Mouse (Mus musculus) heart, postnatal 0 days (tissue): ENCODE measurements around the gene Olfr213. TPM values are rescaled to one million over a fixed set of nuclear protein-coding genes. Genes with fewer than 3 reads are reported as not detected.
A peak's percentile ranks its signal among the peaks of the same experiment; 100 is the strongest.
"Not testable (repeated sequence)": the region's sequence is repeated elsewhere in the genome, so short reads cannot be mapped to it uniquely, and the experiment has no call there.

Experiments used
- ATAC-seq: fragments of 200-750 bp; cut with Nextera tagmentation; 2 replicates; pipeline ENCODE4 v1.8.0; 2017; ENCODE audit warnings: low read depth, moderate number of reproducible peaks, moderate library complexity; ENCODE audit not compliant: insufficient read depth
- DNase-seq: peaks from one replicate; pipeline ENCODE4 v3.0.0-alpha.2; 2016; ENCODE audit warnings: low spot score
- H3K27ac ChIP-seq: fragments of 300-500 bp; sonication (generic); 2 replicates; pipeline ENCODE4 v1.5.1; 2014; ENCODE audit warnings: low read depth, mild to moderate bottlenecking
- H3K27me3 ChIP-seq: fragments of 300-500 bp; sonication (generic); 2 replicates; pipeline ENCODE4 v1.6.1; 2014; ENCODE audit warnings: low read length, mixed read lengths; ENCODE audit not compliant: control insufficient read depth, insufficient read depth
- H3K36me3 ChIP-seq: fragments of 300-500 bp; sonication (generic); replicated peaks from 2 replicates; pipeline ENCODE4 v1.6.1; 2014; ENCODE audit warnings: low read length, mixed read lengths; ENCODE audit not compliant: control insufficient read depth, insufficient read depth
- H3K4me1 ChIP-seq: fragments of 300-500 bp; sonication (generic); 2 replicates; pipeline ENCODE4 v1.6.1; 2014; ENCODE audit warnings: antibody characterized with exemption; ENCODE audit not compliant: control insufficient read depth, insufficient read depth
- H3K4me2 ChIP-seq: fragments of 300-500 bp; sonication (generic); 2 replicates; pipeline ENCODE4 v1.6.1; 2014; ENCODE audit warnings: low read depth, mild to moderate bottlenecking, low read length, moderate library complexity
- H3K4me3 ChIP-seq: fragments of 300-500 bp; sonication (generic); 2 replicates; pipeline ENCODE4 v1.5.1; 2014; ENCODE audit warnings: low read depth, low read length
- H3K9ac ChIP-seq: fragments of 300-500 bp; sonication (generic); replicated peaks from 2 replicates; pipeline ENCODE4 v1.6.1; 2014; ENCODE audit warnings: low read depth, low read length, mixed read lengths
- H3K9me3 ChIP-seq: fragments of 300-500 bp; sonication (generic); replicated peaks from 2 replicates; pipeline ENCODE4 v1.6.1; 2016; ENCODE audit warnings: low read length; ENCODE audit not compliant: control insufficient read depth
- CTCF ChIP-seq: IDR thresholded peaks from 2 replicates; pipeline ENCODE4 v1.5.1; 2016; ENCODE audit warnings: antibody characterized with exemption, control low read depth, low read depth
- EP300 ChIP-seq: IDR thresholded peaks from 2 replicates; pipeline ENCODE4 v1.6.1; 2016; ENCODE audit warnings: antibody characterized with exemption, low read depth
- WGBS: fragments of 180-500 bp; shearing (Covaris S2); extraction: QIAGEN DNeasy Blood & Tissue Kit; methylation state at CpG from one replicate; pipeline ENCODE4 v1.1.7; 2014; 5-methylcytosine and 5-hydroxymethylcytosine counted together
- polyA plus RNA-seq: library from polyadenylated mRNA; unstranded; fragments of >200 nt; fragmentation: Nextera tagmentation; extraction: Ambion mirVana; gene quantifications from 2 replicates; pipeline ENCODE4 v1.2.1, GENCODE M21; 2015
- total RNA-seq: library from RNA; depleted of rRNA; stranded (reverse); fragments of >200 nt; gene quantifications from 2 replicates; pipeline ENCODE4 v1.2.3, GENCODE M21; 2014; ENCODE audit warnings: low replicate concordance; rRNA removed

The Olfr213 gene
- total and polyA plus RNA-seq, 2 experiments from 2014 or later = not detected

GRCm38 (mm10) chr6:116542500-116542899 lies 4.2 kb downstream of the Olfr213 start:
- Histone ChIP-seq H3K4me1 (no peaks in the 10 kb centered on the region), H3K4me2 (no peak overlapping the region), H3K27ac (no peak overlapping the region), H3K4me3 (no peak overlapping the region), H3K9me3 (no peaks in the 10 kb centered on the region), H3K9ac (no peak overlapping the region), H3K36me3 (no peaks in the 10 kb centered on the region), H3K27me3 (no peaks in the 10 kb centered on the region)
- no peak for ATAC-seq
- TF ChIP-seq EP300 (no peak), CTCF (no peak)
- DNase-seq = no peak
- WGBS = 71% methylated on average over 2 of the region's 2 CpGs

DNA sequence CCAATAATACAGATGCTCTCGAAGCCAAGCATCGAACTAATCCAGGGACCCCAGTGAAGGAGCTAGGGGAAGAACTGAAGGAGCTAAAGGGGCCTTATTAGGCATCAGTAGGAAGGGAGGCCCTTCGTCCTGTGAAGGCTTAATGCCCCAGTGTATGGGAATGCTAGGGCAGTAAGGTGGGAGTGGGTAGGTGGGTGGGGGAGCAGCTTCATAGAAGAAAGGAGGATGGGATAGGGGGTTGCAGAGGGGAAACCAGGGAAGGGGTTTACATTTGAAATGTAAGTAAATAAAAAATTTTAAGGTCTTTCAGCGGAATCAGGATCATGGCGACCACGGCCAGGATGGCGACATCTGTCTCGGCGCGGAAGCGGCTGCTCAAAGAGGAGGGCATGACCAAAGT lies 12.6 kb downstream of the Olfr213 start, which contains the start of gene Gm5580:
Gene Gm5580, plus strand, starts transcription at position 301 of the 400 bp plus-strand sequence.
- not testable (repeated sequence) for ATAC-seq, H3K4me3 ChIP-seq, H3K4me1 ChIP-seq, H3K9me3 ChIP-seq, H3K27ac ChIP-seq, H3K4me2 ChIP-seq, H3K9ac ChIP-seq, H3K36me3 ChIP-seq, H3K27me3 ChIP-seq, DNase-seq
- WGBS = 90% methylated on average over 11 of the region's 11 CpGs

GRCm38 (mm10) chr6:116553935-116554334 lies 15.7 kb downstream of the Olfr213 start, which contains the start of gene Olfr214:
TSS of gene Olfr214 (plus strand) at chr6:116554235.
- H3K27me3 ChIP-seq = no peaks in the 10 kb centered on the region
- H3K4me3 ChIP-seq = no peak within 1 kb of the TSS
- no peak within 1 kb of the TSS for H3K9ac ChIP-seq
- no peaks in the 10 kb centered on the region for H3K9me3 ChIP-seq
- no peak within 1 kb of the TSS for H3K4me2 ChIP-seq
- DNase-seq (no peak), ATAC-seq (no peak)
- H3K4me1 ChIP-seq = no peaks in the 10 kb centered on the region
- no peak within 1 kb of the TSS for H3K27ac ChIP-seq
- H3K36me3 ChIP-seq = no peaks in the 10 kb centered on the region
- WGBS = 50% methylated on average over 1 of the region's 1 CpGs
- TF ChIP-seq EP300 = no peak

DNA sequence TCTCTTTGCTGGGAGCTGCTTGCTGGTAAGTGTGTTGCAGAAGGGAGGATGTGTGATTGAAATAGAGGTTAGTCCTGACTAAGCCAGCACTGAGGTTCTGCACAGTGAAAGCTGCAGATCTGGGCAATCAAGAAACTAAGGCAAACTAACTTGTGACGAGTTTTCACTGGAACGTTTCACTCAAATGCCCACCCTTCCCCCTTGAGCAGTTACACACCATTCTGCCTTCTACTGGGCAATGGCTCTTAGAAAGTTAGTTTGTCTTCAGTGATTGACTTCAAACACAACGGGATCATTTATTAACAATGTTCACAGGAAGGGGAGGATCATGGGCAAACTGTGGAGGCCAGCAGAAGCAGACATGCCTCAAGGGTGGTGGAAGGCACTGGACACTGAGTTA lies 16.7 kb downstream of the Olfr213 start:
- H3K9me3 ChIP-seq = no peaks in the 10 kb centered on the region
- no peaks in the 10 kb centered on the region for H3K4me1 ChIP-seq
- H3K4me3 ChIP-seq = no peak overlapping the region
- H3K4me2 ChIP-seq = no peak overlapping the region
- DNase-seq (no peak), ATAC-seq (no peak)
- no peak for TF ChIP-seq CTCF
- TF ChIP-seq EP300 = no peak
- H3K9ac ChIP-seq = no peak overlapping the region
- H3K27ac ChIP-seq = no peak overlapping the region
- 64% methylated on average over 3 of the region's 3 CpGs for WGBS
- H3K36me3 ChIP-seq = no peaks in the 10 kb centered on the region
- no peaks in the 10 kb centered on the region for H3K27me3 ChIP-seq

DNA sequence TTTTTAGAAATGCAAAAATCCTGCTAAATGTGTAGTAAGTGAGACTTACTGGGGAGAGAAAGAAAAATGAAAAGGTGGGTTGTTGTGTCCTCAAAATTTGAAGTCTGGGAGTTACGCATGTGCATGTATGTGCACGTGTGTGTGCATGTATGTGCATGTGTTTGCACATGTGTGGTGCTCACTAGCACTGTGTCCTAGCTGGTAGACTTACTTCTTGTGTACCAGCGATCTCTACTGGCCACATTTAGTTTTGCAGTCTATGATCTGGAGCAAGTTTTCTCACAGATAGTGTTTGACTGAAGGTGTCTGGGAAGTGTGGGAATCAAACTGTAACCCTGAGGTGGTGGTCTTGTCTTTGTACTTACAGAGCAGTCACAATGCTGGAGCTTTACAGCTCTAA lies 31.6 kb downstream of the Olfr213 start:
- Histone ChIP-seq H3K9ac (no peak overlapping the region), H3K27me3 (no peaks in the 10 kb centered on the region), H3K4me2 (no peak overlapping the region), H3K9me3 (no peaks in the 10 kb centered on the region), H3K4me1 (no peaks in the 10 kb centered on the region), H3K27ac (no peak overlapping the region), H3K36me3 (no peaks in the 10 kb centered on the region), H3K4me3 (no peak overlapping the region)
- no peak for ATAC-seq
- TF ChIP-seq EP300 (no peak), CTCF (peak; percentile 80)
- 26% methylated on average over 3 of the region's 3 CpGs for WGBS
- DNase-seq = peak; percentile 41

- 70% methylated on average over 4 of the region's 4 CpGs for WGBS
Observed at GRCm38 (mm10) chr6:116584095-116584494, 45.8 kb downstream of the Olfr213 start, which contains the start of gene Olfr215. TSS of gene Olfr215 (minus strand) at chr6:116584195.

More at GRCm38 (mm10) chr6:116584095-116584494, 45.8 kb downstream of the Olfr213 start, which contains the start of gene Olfr215:
- no peaks in the 10 kb centered on the region for H3K36me3 ChIP-seq
- no peak within 1 kb of the TSS for H3K4me3 ChIP-seq
- no peaks in the 10 kb centered on the region for H3K4me1 ChIP-seq
- H3K4me2 ChIP-seq = no peak within 1 kb of the TSS
- TF ChIP-seq CTCF = no peak
- no peak for TF ChIP-seq EP300
- no peak for ATAC-seq
- H3K27me3 ChIP-seq = no peaks in the 10 kb centered on the region
- no peak within 1 kb of the TSS for H3K27ac ChIP-seq
- DNase-seq = no peak
- H3K9ac ChIP-seq = no peak within 1 kb of the TSS
- no peaks in the 10 kb centered on the region for H3K9me3 ChIP-seq

Other genes with a start within 250 kb of the Olfr213 start
- 47.7 and 73.6 TPM in 2 replicates for gene March8, start 200.4 kb upstream of the Olfr213 start, total RNA-seq
- gene March8, start 200.4 kb upstream of the Olfr213 start, polyA plus RNA-seq = 17.3 and 17.8 TPM in 2 replicates
- 5.6 and 14.1 TPM in 2 replicates for gene Alox5, start 77.3 kb upstream of the Olfr213 start, total RNA-seq
- gene Alox5, start 77.3 kb upstream of the Olfr213 start, polyA plus RNA-seq = 3.9 and 4.5 TPM in 2 replicates
- gene Olfr211, start 49.4 kb upstream of the Olfr213 start, total RNA-seq = not detected in 2 replicates
- not detected in 2 replicates for gene Olfr211, start 49.4 kb upstream of the Olfr213 start, polyA plus RNA-seq
- 0.19 TPM in 1 of 2 replicates, not detected in the other for gene Olfr212, start 31.9 kb upstream of the Olfr213 start, total RNA-seq
- gene Olfr212, start 31.9 kb upstream of the Olfr213 start, polyA plus RNA-seq = not detected in 2 replicates
- 0.11 and 0.12 TPM in 2 replicates for gene Gm5580, start 12.7 kb downstream of the Olfr213 start, total RNA-seq
- gene Gm5580, start 12.7 kb downstream of the Olfr213 start, polyA plus RNA-seq = 0.15 and 0.25 TPM in 2 replicates
- not detected in 2 replicates for gene Olfr214, start 15.8 kb downstream of the Olfr213 start, total RNA-seq
- gene Olfr214, start 15.8 kb downstream of the Olfr213 start, polyA plus RNA-seq = not detected in 2 replicates
- gene Olfr215, start 45.7 kb downstream of the Olfr213 start, total RNA-seq = not detected in 2 replicates
- gene Olfr215, start 45.7 kb downstream of the Olfr213 start, polyA plus RNA-seq = not detected in 2 replicates
- gene Zfp422, start 90.5 kb downstream of the Olfr213 start, total RNA-seq = 29.1 and 33.0 TPM in 2 replicates
- 49.8 and 50.7 TPM in 2 replicates for gene Zfp422, start 90.5 kb downstream of the Olfr213 start, polyA plus RNA-seq
- 169 and 347 TPM in 2 replicates for gene Depp1, start 112.2 kb downstream of the Olfr213 start, total RNA-seq
- gene Depp1, start 112.2 kb downstream of the Olfr213 start, polyA plus RNA-seq = 41.3 and 49.6 TPM in 2 replicates
- 1.6 and 2.6 TPM in 2 replicates for gene Rassf4, start 135.5 kb downstream of the Olfr213 start, total RNA-seq
- gene Rassf4, start 135.5 kb downstream of the Olfr213 start, polyA plus RNA-seq = 5.9 and 6.0 TPM in 2 replicates
- 0.15 TPM in 1 of 2 replicates, not detected in the other for gene Tmem72, start 178.5 kb downstream of the Olfr213 start, total RNA-seq
- 0.01 and 0.05 TPM in 2 replicates for gene Tmem72, start 178.5 kb downstream of the Olfr213 start, polyA plus RNA-seq